Mouse (Mus musculus): ENCODE measurements around the gene Zfp106.

Gene Zfp106

DNA sequence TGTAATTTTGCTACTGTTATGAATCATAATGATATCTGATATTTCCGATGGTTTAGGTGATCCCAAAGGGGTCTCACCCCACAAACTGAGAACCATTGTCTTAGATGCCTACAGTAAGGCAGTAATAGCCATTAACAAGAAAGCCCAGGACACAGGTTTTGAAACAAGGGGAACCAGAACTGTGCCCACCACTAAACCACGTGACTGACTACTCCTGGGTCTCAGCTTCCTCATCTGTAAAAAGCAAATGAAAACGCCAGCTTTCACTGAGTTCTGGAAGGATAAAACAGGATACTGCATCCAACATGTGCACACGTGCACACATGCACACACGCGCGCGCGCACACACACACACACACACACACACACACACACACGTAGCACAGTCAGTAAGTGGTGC is 93.9 kb downstream of the Zfp106 start:
- DNase-seq: peak; percentile 40

DNA sequence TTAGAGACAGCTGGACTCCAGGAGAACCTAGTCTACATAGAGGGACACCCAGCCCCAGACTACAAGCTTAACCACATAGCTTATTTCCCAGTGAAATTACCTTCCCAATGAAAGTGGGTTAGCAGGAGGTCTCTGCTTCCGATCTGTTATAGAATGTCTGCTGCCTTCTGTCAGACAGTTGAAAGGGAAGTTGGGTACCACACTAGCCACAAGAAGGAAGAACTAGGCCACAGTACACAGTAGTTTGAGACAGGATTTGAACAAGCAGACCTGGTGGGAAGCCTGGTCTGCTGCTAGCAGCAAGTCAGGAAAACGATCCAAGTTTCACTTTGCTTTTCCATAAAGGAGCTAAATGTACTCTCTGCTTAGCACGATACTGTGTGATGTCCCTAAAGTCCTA is 94.4 kb downstream of the Zfp106 start:
- peak; percentile 18 for DNase-seq

DNA sequence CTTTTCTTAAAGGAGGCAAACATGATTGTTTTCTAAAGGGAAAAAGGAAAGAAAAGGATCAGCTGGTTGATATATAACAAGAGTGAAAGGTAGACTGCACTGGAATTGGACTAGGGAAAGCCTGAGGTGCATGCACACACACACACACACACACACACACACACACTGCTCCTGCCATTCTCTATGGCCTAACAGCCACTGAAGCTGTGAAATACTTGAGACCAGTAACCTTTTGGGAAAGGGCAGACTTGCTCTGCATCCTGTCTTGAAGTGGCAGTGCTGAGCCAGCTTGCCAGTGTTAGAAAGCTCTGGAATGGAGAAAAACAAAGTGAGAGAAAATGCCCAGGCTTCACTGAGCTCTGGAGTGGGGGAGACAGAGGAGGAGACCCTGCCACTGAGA is 95.6 kb downstream of the Zfp106 start:
- DNase-seq: no peak

DNA sequence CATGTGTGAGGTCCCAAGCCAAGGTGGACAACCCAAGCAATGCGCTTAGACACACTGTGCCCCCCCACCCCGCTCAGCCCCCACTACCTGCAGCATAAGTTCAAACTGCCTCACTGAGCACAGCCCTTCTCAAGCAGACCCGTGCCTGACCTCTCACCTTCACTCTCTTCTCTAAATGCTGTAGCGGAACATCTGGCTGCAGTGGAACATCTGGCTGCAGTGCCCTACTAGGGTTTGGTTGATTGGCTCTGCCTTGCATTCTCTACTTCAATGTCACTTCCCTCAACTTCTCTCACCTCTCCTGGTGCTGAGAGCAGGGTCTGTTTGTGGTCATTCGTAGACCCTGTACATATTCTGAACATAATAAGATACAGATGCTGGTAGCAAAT is 98.3 kb downstream of the Zfp106 start:
- DNase-seq: no peak

DNA sequence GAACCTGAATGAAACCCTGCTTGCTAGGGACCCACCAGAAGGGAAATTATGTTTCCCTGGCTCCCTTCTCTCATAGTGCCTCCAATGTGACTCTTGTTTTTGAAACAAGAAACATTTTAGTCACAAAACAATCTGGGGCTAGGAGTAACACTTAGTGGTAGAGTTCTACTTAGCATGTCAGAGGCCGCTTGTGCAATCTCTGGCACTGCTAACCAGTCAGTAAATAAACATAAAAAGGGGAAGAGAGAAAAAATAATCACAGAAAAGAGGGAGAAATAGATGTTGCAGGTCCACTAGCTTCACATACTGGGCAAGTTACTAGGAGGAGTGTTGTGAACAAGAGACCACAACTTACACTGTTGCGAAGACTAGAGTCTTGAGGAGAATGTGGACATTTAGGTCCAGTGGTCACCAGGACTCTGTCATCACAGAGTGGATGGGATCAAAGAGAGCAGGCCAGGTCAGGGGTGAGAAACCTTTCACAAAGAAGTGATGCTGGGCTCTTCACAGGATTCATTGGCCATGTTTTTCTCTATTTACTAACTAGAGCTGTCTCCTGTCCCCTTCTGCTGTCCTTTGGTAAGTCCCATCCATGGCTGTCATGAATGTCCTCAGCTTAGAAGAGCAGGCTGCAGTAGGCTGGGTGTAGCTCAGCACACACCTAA is 98.8 kb downstream of the Zfp106 start:
- peak; percentile 74 for DNase-seq

DNA sequence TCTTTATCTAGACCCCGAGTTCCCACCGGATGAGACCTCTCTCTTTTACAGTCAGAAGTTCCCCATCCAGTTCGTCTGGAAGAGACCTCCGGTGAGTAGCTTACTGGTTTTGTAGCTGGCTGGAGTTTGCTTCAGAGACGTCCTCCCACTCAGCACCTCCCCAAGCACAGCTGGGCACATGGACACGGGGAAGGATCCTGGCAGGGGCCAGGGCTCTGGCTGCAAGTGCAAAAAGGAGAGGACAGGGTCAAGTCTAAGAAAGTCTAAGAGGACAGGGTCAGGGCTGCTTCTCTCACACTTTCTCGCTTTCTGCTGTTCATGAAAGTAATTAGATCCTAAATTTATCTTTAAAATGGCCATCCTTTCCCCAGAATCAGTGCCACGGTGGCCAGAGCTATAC is 99.6 kb downstream of the Zfp106 start:
- DNase-seq: peak; percentile 18

DNA sequence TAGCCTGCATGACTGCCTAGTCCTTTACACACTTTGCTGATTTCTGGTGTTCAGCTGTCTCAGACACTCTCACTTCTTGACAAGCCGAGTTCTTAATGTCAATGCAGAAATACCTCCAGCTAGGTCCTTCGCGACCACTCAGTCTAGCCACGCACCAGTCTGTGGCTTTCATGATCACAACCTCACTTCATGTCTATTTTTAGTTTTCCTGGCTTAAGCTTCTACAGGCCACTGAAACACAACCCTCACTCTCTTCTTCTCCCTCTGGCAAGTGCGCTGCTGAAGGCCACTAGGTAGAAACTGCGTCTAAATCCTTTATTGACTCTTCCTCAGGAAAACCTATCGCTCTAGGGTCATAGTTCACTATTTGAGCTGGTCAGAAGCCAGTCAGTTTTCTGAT is 100.3 kb downstream of the Zfp106 start:
- no peak for DNase-seq

DNA sequence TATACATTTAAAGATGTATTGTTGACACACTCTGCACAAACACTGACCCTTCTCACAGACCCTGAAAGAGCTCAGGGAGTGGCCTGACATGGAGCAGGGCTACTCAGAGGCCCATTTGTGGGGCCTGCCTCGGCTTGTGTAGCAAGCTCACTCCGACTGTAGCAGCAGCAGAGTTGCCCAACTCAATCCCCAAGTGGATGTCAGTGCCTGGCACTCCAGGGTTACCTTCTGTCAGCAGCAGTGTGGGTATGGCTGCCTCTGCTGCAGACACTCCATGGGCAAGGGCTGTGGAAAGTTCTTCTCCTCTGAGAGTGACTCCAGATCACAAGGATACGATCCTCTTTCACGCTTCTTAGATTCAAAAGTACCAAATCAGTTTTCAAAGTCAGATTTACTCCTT is 103.4 kb downstream of the Zfp106 start:
- no peak for DNase-seq

Measured in lung, postnatal 36 days (tissue).